Mouse (Mus musculus) midbrain, embryonic 13.5 days (tissue): Measurements from ENCODE around the gene Gm17535. TPM values are rescaled to one million over a fixed set of nuclear protein-coding genes. Genes with fewer than 3 reads are reported as not detected.
"Not testable (repeated sequence)": the region's sequence is repeated elsewhere in the genome, so short reads cannot be mapped to it uniquely, and the experiment has no call there.

Experiments used
- ATAC-seq: fragments of 200-750 bp; cut with Nextera tagmentation; 2 replicates; pipeline ENCODE4 v1.8.0; 2017; ENCODE audit warnings: mild to moderate bottlenecking, moderate TSS enrichment, moderate library complexity
- H3K27ac ChIP-seq: fragments of 300-500 bp; sonication (generic); 2 replicates; pipeline ENCODE4 v1.5.1; 2015; ENCODE audit warnings: inconsistent platforms, mild to moderate bottlenecking, moderate library complexity
- H3K27me3 ChIP-seq: fragments of 300-500 bp; sonication (generic); 2 replicates; pipeline ENCODE4 v1.6.1; 2015; ENCODE audit warnings: mild to moderate bottlenecking, inconsistent platforms
- H3K36me3 ChIP-seq: fragments of 300-500 bp; sonication (generic); 2 replicates; pipeline ENCODE4 v1.6.1; 2015; ENCODE audit warnings: mild to moderate bottlenecking, inconsistent platforms
- H3K4me1 ChIP-seq: fragments of 300-500 bp; sonication (generic); replicated peaks from 2 replicates; pipeline ENCODE4 v1.6.1; 2015; ENCODE audit warnings: inconsistent platforms
- H3K4me2 ChIP-seq: fragments of 300-500 bp; sonication (generic); replicated peaks from 2 replicates; pipeline ENCODE4 v1.6.1; 2015; ENCODE audit warnings: moderate library complexity, mild to moderate bottlenecking, inconsistent platforms
- H3K4me3 ChIP-seq: fragments of 300-500 bp; sonication (generic); replicated peaks from 2 replicates; pipeline ENCODE4 v1.5.1; 2015; ENCODE audit warnings: mild to moderate bottlenecking, inconsistent platforms
- H3K9ac ChIP-seq: fragments of 300-500 bp; sonication (generic); replicated peaks from 2 replicates; pipeline ENCODE4 v1.6.1; 2015; ENCODE audit warnings: mild to moderate bottlenecking, inconsistent platforms
- H3K9me3 ChIP-seq: fragments of 300-500 bp; sonication (generic); 2 replicates; pipeline ENCODE4 v1.6.1; 2016; ENCODE audit warnings: mild to moderate bottlenecking, inconsistent platforms
- WGBS: fragments of 180-500 bp; shearing (Covaris S2); methylation state at CpG from one replicate; pipeline ENCODE4 v1.1.7; 2015; 5-methylcytosine and 5-hydroxymethylcytosine counted together
- polyA plus RNA-seq: library from polyadenylated mRNA; unstranded; fragments of >200 nt; fragmentation: Nextera tagmentation; extraction: Ambion mirVana; gene quantifications from 2 replicates; pipeline ENCODE4 v1.2.1, GENCODE M21; 2015

The Gm17535 gene
- polyA plus RNA-seq, 1 experiment from 2014 or later, result not detected

DNA sequence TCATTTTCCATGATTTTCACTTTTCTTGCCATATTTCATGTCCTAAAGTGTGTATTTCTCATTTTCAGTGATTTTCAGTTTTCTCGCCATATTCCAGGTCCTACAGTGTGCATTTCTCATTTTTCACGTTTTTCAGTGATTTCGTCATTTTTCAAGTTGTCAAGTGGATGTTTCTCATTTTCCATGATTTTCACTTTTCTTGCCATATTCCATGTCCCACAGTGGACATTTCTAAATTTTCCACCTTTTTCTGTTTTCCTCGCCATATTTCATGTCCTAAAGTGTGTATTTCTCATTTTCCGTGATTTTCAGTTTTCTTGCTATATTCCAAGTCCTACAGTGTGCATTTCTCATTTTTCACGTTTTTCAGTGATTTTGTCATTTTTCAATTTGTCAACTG lies 18.5 kb upstream of the Gm17535 start:
- H3K9ac ChIP-seq, H3K4me3 ChIP-seq, H3K36me3 ChIP-seq, H3K9me3 ChIP-seq, H3K27ac ChIP-seq, H3K27me3 ChIP-seq, H3K4me2 ChIP-seq, ATAC-seq, H3K4me1 ChIP-seq: not testable (repeated sequence)
- WGBS, result 77% methylated on average over 6 of the region's 6 CpGs

DNA sequence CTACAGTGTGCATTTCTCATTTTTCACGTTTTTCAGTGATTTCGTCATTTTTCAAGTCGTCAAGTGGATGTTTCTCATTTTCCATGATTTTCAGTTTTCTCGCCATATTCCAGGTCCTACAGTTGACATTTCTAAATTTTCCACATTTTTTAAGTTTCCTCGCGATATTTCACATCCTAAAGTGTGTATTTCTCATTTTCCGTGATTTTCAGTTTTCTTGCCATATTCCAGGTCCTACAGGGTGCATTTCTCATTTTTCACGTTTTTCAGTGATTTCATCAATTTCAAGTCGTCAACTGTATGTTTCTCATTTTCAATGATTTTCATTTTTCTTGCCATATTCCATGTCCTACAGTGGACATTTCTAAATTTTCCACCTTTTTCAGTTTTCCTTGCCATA lies 17.3 kb upstream of the Gm17535 start, which contains the start of gene Gm10719:
Gm10719 (plus strand) TSS at position 301 of the 400 bp plus-strand sequence.
- not testable (repeated sequence) for H3K9ac ChIP-seq, H3K27me3 ChIP-seq, H3K9me3 ChIP-seq, H3K27ac ChIP-seq, H3K4me1 ChIP-seq, H3K4me2 ChIP-seq, ATAC-seq, H3K4me3 ChIP-seq, H3K36me3 ChIP-seq
- 67% methylated on average over 1 of the region's 9 CpGs for WGBS

DNA sequence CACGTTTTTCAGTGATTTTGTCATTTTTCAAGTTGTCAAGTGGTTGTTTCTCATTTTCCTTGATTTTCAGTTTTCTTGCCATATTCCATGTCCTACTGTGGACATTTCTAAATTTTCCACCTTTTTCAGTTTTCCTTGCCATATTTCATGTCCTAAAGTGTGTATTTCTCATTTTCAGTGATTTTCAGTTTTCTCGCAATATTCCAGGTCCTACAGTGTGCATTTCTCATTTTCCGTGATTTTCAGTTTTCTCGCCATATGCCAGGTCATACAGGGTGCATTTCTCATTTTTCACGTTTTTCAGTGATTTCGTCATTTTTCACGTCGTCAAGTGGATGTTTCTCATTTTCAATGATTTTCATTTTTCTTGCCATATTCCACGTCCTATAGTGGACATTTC lies 15.5 kb upstream of the Gm17535 start:
- not testable (repeated sequence) for H3K27ac ChIP-seq, H3K4me2 ChIP-seq, ATAC-seq, H3K9ac ChIP-seq, H3K4me3 ChIP-seq, H3K9me3 ChIP-seq, H3K4me1 ChIP-seq, H3K27me3 ChIP-seq, H3K36me3 ChIP-seq
- 64% methylated on average over 9 of the region's 9 CpGs for WGBS

DNA sequence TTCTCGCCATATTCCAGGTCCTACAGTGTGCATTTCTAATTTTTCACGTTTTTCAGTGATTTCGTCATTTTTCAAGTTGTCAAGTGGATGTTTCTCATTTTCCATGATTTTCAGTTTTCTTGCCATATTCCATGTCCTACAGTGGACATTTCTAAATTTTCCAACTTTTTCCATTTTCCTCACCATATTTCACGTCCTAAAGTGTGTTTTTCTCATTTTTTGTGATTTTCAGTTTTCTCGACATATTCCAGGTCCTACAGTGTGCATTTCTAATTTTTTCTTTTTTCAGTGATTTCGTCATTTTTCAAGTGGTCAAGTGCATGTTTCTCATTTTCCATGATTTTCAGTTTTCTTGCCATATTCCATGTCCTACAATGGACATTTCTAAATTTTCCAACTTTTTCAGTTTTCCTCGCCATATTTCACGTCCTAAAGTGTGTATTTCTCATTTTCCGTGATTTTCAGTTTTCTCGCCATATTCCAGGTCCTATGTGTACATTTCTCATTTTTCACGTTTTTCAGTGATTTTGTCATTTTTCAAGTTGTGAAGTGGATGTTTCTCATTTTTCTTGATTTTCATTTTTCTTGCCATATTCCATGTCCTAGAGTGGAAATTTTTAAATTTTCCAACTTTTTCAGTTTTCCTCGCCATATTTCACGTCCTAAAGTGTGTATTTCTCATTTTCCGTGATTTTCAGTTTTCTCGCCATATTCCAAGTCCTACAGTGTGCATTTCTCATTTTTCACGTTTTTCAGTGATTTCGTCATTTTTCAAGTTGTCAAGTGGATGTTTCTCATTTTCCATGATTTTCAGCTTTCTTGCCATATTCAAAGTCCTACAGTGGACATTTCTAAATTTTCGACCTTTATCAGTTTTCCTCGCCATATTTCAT lies 14.3 kb upstream of the Gm17535 start:
- ATAC-seq, result peak; percentile 79
- H3K27me3 ChIP-seq, H3K4me3 ChIP-seq, H3K4me1 ChIP-seq, H3K27ac ChIP-seq, H3K9ac ChIP-seq, H3K4me2 ChIP-seq, H3K9me3 ChIP-seq, H3K36me3 ChIP-seq: not testable (repeated sequence)
- WGBS, result 80% methylated on average over 16 of the region's 19 CpGs

DNA sequence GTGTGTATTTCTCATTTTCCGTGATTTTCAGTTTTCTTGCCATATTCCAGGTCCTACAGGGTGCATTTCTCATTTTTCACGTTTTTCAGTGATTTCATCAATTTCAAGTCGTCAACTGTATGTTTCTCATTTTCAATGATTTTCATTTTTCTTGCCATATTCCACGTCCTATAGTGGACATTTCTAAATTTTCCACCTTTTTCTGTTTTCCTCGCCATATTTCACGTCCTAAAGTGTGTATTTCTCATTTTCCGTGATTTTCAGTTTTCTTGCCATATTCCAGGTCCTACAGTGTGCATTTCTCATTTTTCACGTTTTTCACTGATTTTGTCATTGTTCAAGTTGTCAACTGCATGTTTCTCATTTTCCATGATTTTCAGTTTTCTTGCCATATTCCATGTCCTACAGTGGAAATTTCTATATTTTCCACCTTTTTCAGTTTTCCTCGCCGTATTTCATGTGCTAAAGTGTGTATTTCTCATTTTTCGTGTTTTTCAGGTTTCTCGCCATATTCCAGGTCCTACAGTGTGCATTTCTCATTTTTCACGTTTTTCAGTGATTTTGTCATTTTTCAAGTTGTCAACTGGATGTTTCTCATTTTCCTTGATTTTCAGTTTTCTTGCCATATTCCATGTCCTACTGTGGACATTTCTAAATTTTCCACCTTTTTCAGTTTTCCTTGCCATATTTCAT lies 11.9 kb upstream of the Gm17535 start:
- H3K9ac ChIP-seq, H3K27ac ChIP-seq, H3K9me3 ChIP-seq, H3K27me3 ChIP-seq, H3K4me1 ChIP-seq, H3K4me3 ChIP-seq, H3K36me3 ChIP-seq, H3K4me2 ChIP-seq, ATAC-seq: not testable (repeated sequence)
- WGBS, result 72% methylated on average over 11 of the region's 13 CpGs

DNA sequence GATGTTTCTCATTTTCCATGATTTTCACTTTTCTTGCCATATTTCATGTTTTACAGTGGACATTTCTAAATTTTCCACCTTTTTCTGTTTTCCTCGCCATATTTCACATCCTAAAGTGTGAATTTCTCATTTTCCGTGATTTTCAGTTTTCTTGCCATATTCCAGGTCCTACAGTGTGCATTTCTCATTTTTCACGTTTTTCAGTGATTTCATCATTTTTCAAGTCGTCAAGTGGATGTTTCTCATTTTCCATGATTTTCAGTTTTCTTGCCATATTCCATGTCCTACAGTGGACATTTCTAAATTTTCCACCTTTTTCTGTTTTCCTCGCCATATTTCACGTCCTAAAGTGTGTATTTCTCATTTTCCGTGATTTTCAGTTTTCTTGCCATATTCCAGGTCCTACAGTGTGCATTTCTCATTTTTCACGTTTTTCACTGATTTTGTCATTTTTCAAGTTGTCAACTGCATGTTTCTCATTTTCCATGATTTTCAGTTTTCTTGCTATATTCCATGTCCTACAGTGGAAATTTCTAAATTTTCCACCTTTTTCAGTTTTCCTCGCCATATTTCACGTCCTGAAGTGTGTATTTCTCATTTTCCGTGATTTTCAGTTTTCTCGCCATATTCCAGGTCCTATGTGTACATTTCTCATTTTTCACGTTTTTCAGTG lies 11.0 kb upstream of the Gm17535 start, which contains the start of gene Gm10718:
Gm10718 (plus strand) TSS at position 236 of the 673 bp plus-strand sequence.
- not testable (repeated sequence) for H3K27me3 ChIP-seq, H3K4me2 ChIP-seq, H3K9me3 ChIP-seq, H3K27ac ChIP-seq, H3K4me1 ChIP-seq, ATAC-seq, H3K4me3 ChIP-seq, H3K9ac ChIP-seq, H3K36me3 ChIP-seq
- WGBS, result 76% methylated on average over 12 of the region's 13 CpGs

DNA sequence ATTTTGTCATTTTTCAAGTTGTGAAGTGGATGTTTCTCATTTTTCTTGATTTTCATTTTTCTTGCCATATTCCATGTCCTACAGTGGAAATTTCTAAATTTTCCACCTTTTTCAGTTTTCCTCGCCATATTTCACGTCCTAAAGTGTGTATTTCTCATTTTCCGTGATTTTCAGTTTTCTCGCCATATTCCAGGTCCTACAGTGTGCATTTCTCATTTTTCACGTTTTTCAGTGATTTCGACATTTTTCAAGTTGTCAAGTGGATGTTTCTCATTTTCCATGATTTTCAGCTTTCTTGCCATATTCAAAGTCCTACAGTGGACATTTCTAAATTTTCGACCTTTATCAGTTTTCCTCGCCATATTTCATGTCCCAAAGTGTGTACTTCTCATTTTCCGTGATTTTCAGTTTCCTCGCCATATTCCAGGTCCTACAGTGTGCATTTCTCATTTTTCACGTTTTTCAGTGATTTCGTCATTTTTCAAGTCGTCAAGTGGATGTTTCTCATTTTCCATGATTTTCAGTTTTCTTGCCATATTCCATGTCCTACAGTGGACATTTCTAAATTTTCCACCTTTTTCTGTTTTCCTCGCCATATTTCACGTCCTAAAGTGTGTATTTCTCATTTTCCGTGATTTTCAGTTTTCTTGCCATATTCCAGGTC lies 10.3 kb upstream of the Gm17535 start:
- H3K4me1 ChIP-seq, H3K9ac ChIP-seq, H3K27me3 ChIP-seq, H3K4me3 ChIP-seq, H3K4me2 ChIP-seq, H3K27ac ChIP-seq, H3K9me3 ChIP-seq, H3K36me3 ChIP-seq, ATAC-seq: not testable (repeated sequence)
- WGBS, result 77% methylated on average over 16 of the region's 16 CpGs

DNA sequence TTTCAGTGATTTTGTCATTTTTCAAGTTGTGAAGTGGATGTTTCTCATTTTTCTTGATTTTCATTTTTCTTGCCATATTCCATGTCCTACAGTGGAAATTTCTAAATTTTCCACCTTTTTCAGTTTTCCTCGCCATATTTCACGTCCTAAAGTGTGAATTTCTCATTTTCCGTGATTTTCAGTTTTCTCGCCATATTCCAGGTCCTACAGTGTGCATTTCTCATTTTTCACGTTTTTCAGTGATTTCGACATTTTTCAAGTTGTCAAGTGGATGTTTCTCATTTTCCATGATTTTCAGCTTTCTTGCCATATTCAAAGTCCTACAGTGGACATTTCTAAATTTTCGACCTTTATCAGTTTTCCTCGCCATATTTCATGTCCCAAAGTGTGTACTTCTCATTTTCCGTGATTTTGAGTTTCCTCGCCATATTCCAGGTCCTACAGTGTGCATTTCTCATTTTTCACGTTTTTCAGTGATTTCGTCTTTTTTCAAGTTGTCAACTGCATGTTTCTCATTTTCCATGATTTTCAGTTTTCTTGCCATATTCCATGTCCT lies 9.4 kb upstream of the Gm17535 start, which contains the start of gene Gm10717:
Gm10717 (plus strand) TSS at position 506 of the 556 bp plus-strand sequence.
- H3K27ac ChIP-seq, H3K9ac ChIP-seq, H3K4me2 ChIP-seq, H3K36me3 ChIP-seq, ATAC-seq, H3K4me1 ChIP-seq, H3K4me3 ChIP-seq, H3K27me3 ChIP-seq, H3K9me3 ChIP-seq: not testable (repeated sequence)
- WGBS, result 72% methylated on average over 12 of the region's 12 CpGs

DNA sequence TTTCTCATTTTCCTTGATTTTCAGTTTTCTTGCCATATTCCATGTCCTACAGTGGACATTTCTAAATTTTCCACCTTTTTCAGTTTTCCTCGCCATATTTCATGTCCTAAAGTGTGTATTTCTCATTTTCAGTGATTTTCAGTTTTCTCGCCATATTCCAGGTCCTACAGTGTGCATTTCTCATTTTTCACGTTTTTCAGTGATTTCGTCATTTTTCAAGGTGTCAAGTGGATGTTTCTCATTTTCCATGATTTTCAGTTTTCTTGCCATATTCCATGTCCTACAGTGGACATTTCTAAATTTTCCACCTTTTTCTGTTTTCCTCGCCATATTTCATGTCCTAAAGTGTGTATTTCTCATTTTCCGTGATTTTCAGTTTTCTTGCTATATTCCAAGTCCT lies 8.7 kb upstream of the Gm17535 start:
- H3K4me3 ChIP-seq, H3K27me3 ChIP-seq, H3K36me3 ChIP-seq, ATAC-seq, H3K4me2 ChIP-seq, H3K9me3 ChIP-seq, H3K9ac ChIP-seq, H3K4me1 ChIP-seq, H3K27ac ChIP-seq: not testable (repeated sequence)
- 73% methylated on average over 5 of the region's 6 CpGs for WGBS

DNA sequence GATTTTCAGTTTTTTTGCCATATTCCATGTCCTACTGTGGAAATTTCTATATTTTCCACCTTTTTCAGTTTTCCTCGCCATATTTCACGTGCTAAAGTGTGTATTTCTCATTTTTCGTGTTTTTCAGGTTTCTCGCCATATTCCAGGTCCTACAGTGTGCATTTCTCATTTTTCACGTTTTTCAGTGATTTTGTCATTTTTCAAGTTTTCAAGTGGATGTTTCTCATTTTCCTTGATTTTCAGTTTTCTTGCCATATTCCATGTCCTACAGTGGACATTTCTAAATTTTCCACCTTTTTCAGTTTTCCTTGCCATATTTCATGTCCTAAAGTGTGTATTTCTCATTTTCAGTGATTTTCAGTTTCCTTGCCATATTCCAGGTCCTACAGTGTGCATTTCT lies 8.3 kb upstream of the Gm17535 start:
- H3K4me3 ChIP-seq, H3K9ac ChIP-seq, ATAC-seq, H3K36me3 ChIP-seq, H3K27ac ChIP-seq, H3K4me1 ChIP-seq, H3K9me3 ChIP-seq, H3K4me2 ChIP-seq, H3K27me3 ChIP-seq: not testable (repeated sequence)
- WGBS, result 75% methylated on average over 5 of the region's 5 CpGs

DNA sequence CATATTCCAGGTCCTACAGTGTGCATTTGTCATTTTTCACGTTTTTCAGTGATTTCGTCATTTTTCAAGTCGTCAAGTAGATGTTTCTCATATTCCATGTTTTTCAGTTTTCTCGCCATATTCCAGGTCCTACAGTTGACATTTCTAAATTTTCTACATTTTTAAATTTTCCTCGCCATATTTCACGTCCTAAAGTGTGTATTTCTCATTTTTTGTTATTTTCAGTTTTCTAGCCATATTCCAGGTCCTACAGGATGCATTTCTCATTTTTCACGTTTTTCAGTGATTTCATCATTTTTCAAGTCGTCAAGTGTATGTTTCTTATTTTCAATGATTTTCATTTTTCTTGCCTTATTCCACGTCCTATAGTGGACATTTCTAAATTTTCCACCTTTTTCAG lies 7.7 kb upstream of the Gm17535 start:
- not testable (repeated sequence) for H3K4me1 ChIP-seq

More for the DNA sequence above, 7.7 kb upstream of the Gm17535 start:
- not testable (repeated sequence) for H3K27me3 ChIP-seq, H3K27ac ChIP-seq, H3K4me2 ChIP-seq, H3K36me3 ChIP-seq, H3K9me3 ChIP-seq, ATAC-seq, H3K9ac ChIP-seq, H3K4me3 ChIP-seq
- 67% methylated on average over 9 of the region's 9 CpGs for WGBS
